In the genomic region with DNA sequence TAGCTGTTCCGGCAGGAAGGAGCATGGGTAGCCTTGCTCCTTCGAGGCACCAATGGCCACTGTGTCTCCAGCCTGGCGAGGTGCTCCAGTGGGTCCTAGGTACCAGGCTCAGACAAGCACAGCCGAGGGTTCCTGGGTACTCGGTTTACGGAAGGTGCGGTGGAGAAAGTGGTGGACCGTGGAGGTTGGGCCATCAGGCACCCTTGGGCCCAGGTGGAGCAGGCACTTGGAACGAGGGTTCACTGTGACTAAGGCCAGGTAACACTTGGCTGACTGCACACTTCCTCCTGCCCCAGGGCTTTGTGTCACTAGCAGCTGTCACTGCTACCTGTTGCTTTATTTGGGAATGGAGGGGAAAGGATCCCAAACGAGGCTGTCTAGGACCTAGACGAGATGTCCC, we compare ENCODE assay signal across 9 mouse cellular contexts. TPM values are rescaled to one million over a fixed set of nuclear protein-coding genes. Genes with fewer than 3 reads are reported as not detected.
DNase-seq lines count a peak whose midpoint lies in the region; ATAC-seq lines count a peak whose summit lies in the region.
"Had no signal": no experiment of that assay in that cellular context is flagged by ENCODE, and none has a peak within 500 bp of the region (broad histone marks: within the 10 kb centered on the region; RNA-seq: fewer than 3 reads in every experiment).

No protein-coding gene starts in this region.

- DNase-seq in hindbrain, embryonic 10.5 days (ENCODE audit: low spot score), result no peak
- no peak for DNase-seq in hindbrain, embryonic 14.5 days (ENCODE audit: low spot score)
- no peak for DNase-seq in embryonic facial prominence, embryonic 14.5 days (ENCODE audit: low spot score)
- DNase-seq in ovary, postnatal 10 days (ENCODE audit: low spot score), result no peak
- no peak for DNase-seq in embryo, embryonic 9.5 days (ENCODE audit: extremely low spot score)
- no peak for DNase-seq in embryo, embryonic 10 days (ENCODE audit: low spot score)

- no peak for ATAC-seq in hindbrain, embryonic 14.5 days (ENCODE audit: low FRiP score)
- no peak for ATAC-seq in embryonic facial prominence, embryonic 14.5 days (ENCODE audit: low read depth)
- ATAC-seq in limb, embryonic 15.5 days (ENCODE audit: insufficient number of reproducible peaks, low FRiP score, low TSS enrichment, low read depth), result no peak
- peak; percentile 21; the same call in 1 of the 2 replicates for ATAC-seq in neutrophil, adult 5-6 weeks (ENCODE audit: extremely low read depth, insufficient number of reproducible peaks, low FRiP score, poor library complexity, severe bottlenecking)

- no peak overlapping the region for H3K4me3 ChIP-seq in hindbrain, embryonic 10.5 days
- H3K4me3 ChIP-seq in hindbrain, embryonic 14.5 days (replicated peaks; ENCODE audit: low read length), result no peak overlapping the region
- H3K4me3 ChIP-seq in embryonic facial prominence, embryonic 14.5 days (ENCODE audit: low read depth, low read length), result 0 out of 2 replicates have a peak overlapping the region, but pooled peaks have one; percentile 7
- 0 out of 2 replicates have a peak overlapping the region, but pooled peaks have one; percentile 5 for H3K4me3 ChIP-seq in limb, embryonic 15.5 days
- H3K4me3 ChIP-seq: hindbrain, embryonic 12.5 days had no signal

- no peak overlapping the region for H3K4me2 ChIP-seq in hindbrain, embryonic 14.5 days (replicated peaks)
- H3K4me2 ChIP-seq in embryonic facial prominence, embryonic 14.5 days (ENCODE audit: low read depth, low read length), result no peak overlapping the region
- H3K4me2 ChIP-seq in limb, embryonic 15.5 days, result no peak overlapping the region
- H3K4me2 ChIP-seq: hindbrain, embryonic 12.5 days had no signal

- 74% methylated on average over 11 of the region's 11 CpGs for WGBS in hindbrain, embryonic 10.5 days
- WGBS in hindbrain, embryonic 14.5 days, result 78% methylated on average over 11 of the region's 11 CpGs
- WGBS in embryonic facial prominence, embryonic 14.5 days, result 63% methylated on average over 10 of the region's 11 CpGs
- 66% methylated on average over 11 of the region's 11 CpGs for WGBS in limb, embryonic 15.5 days

- no peaks in the 10 kb centered on the region for H3K36me3 ChIP-seq in hindbrain, embryonic 10.5 days
- no peaks in the 10 kb centered on the region for H3K36me3 ChIP-seq in hindbrain, embryonic 14.5 days (replicated peaks; ENCODE audit: control insufficient read depth, insufficient read depth)
- H3K36me3 ChIP-seq in embryonic facial prominence, embryonic 14.5 days (ENCODE audit: control insufficient read depth, insufficient read depth, low read length), result no peaks in the 10 kb centered on the region
- H3K36me3 ChIP-seq in limb, embryonic 15.5 days, result no peaks in the 10 kb centered on the region
- H3K36me3 ChIP-seq: hindbrain, embryonic 12.5 days had no signal

- H3K4me1 ChIP-seq in hindbrain, embryonic 10.5 days (replicated peaks), result peaks cover 51% of the 10 kb centered on the region
- H3K4me1 ChIP-seq in hindbrain, embryonic 14.5 days (replicated peaks; ENCODE audit: control insufficient read depth, insufficient read depth, low read length), result peaks cover 7% of the 10 kb centered on the region; the same call in 1 of the 2 replicates
- peaks cover 9% of the 10 kb centered on the region for H3K4me1 ChIP-seq in embryonic facial prominence, embryonic 14.5 days (ENCODE audit: control insufficient read depth, insufficient read depth, low read length)
- peaks cover 29% of the 10 kb centered on the region for H3K4me1 ChIP-seq in limb, embryonic 15.5 days

- peaks cover 30% of the 10 kb centered on the region for H3K27me3 ChIP-seq in hindbrain, embryonic 10.5 days (ENCODE audit: insufficient read depth, poor library complexity, severe bottlenecking)
- no peaks in the 10 kb centered on the region for H3K27me3 ChIP-seq in hindbrain, embryonic 14.5 days (ENCODE audit: control insufficient read depth, insufficient read depth, low read length)
- H3K27me3 ChIP-seq in embryonic facial prominence, embryonic 14.5 days (replicated peaks; ENCODE audit: control insufficient read depth, insufficient read depth, low read length), result no peaks in the 10 kb centered on the region
- peaks cover 5% of the 10 kb centered on the region; the same call in 1 of the 2 replicates for H3K27me3 ChIP-seq in limb, embryonic 15.5 days

- no peaks in the 10 kb centered on the region for H3K9me3 ChIP-seq in hindbrain, embryonic 10.5 days
- H3K9me3 ChIP-seq in hindbrain, embryonic 14.5 days (ENCODE audit: control insufficient read depth, low read length), result no peaks in the 10 kb centered on the region
- H3K9me3 ChIP-seq in embryonic facial prominence, embryonic 14.5 days (ENCODE audit: control insufficient read depth, low read length), result no peaks in the 10 kb centered on the region
- H3K9me3 ChIP-seq in limb, embryonic 15.5 days, result no peaks in the 10 kb centered on the region
- H3K9me3 ChIP-seq: hindbrain, embryonic 12.5 days had no signal

- no peak overlapping the region for H3K9ac ChIP-seq in hindbrain, embryonic 14.5 days
- H3K9ac ChIP-seq in embryonic facial prominence, embryonic 14.5 days (ENCODE audit: low read depth, low read length), result no peak overlapping the region
- H3K9ac ChIP-seq in limb, embryonic 15.5 days, result no peak overlapping the region
- H3K9ac ChIP-seq: hindbrain, embryonic 12.5 days had no signal

- peak overlapping the region; percentile 56; the same call in 1 of the 2 replicates for H3K27ac ChIP-seq in hindbrain, embryonic 10.5 days
- H3K27ac ChIP-seq in hindbrain, embryonic 14.5 days, result no peak overlapping the region
- no peak overlapping the region for H3K27ac ChIP-seq in embryonic facial prominence, embryonic 14.5 days (replicated peaks; ENCODE audit: low read depth, low read length)
- H3K27ac ChIP-seq in limb, embryonic 15.5 days, result no peak overlapping the region
- H3K27ac ChIP-seq: hindbrain, embryonic 12.5 days had no signal

RNA-seq across cellular contexts. Expression of gene Osgin1, which starts 3.6 kb away (rescaled TPM):
- polyA plus RNA-seq in hindbrain, embryonic 10.5 days (2016; fragmentation: Nextera tagmentation; extraction: Ambion mirVana), result 0.30 and 0.36 TPM in 2 replicates
- 0.35 and 0.40 TPM in 2 replicates for polyA plus RNA-seq in hindbrain, embryonic 14.5 days (2014; fragmentation: Nextera tagmentation; extraction: Ambion mirVana)
- polyA plus RNA-seq in embryonic facial prominence, embryonic 14.5 days (2014; fragmentation: Nextera tagmentation; extraction: Ambion mirVana), result 1.7 and 2.1 TPM in 2 replicates
- polyA plus RNA-seq in limb, embryonic 15.5 days (2015; fragmentation: Nextera tagmentation; extraction: Ambion mirVana), result 2.4 and 3.3 TPM in 2 replicates
- 33.6 and 37.2 TPM in 2 replicates for total RNA-seq in neutrophil, adult 5-6 weeks (2017)

RNA-seq across cellular contexts. Expression of gene Necab2, which starts 9.0 kb away (rescaled TPM):
- polyA plus RNA-seq in hindbrain, embryonic 10.5 days (2016; fragmentation: Nextera tagmentation; extraction: Ambion mirVana), result 9.0 and 14.0 TPM in 2 replicates
- 44.4 and 50.1 TPM in 2 replicates for polyA plus RNA-seq in hindbrain, embryonic 14.5 days (2014; fragmentation: Nextera tagmentation; extraction: Ambion mirVana)
- polyA plus RNA-seq in embryonic facial prominence, embryonic 14.5 days (2014; fragmentation: Nextera tagmentation; extraction: Ambion mirVana), result 3.2 and 3.7 TPM in 2 replicates
- 0.96 and 1.1 TPM in 2 replicates for polyA plus RNA-seq in limb, embryonic 15.5 days (2015; fragmentation: Nextera tagmentation; extraction: Ambion mirVana)
- total RNA-seq in neutrophil, adult 5-6 weeks (2017), result not detected in 2 replicates

RNA-seq across cellular contexts. Expression of gene Mlycd, which starts 42.8 kb away (rescaled TPM):
- 11.5 and 13.5 TPM in 2 replicates for polyA plus RNA-seq in hindbrain, embryonic 10.5 days (2016; fragmentation: Nextera tagmentation; extraction: Ambion mirVana)
- polyA plus RNA-seq in hindbrain, embryonic 14.5 days (2014; fragmentation: Nextera tagmentation; extraction: Ambion mirVana), result 17.8 and 20.2 TPM in 2 replicates
- 17.4 and 17.7 TPM in 2 replicates for polyA plus RNA-seq in embryonic facial prominence, embryonic 14.5 days (2014; fragmentation: Nextera tagmentation; extraction: Ambion mirVana)
- 11.9 and 12.9 TPM in 2 replicates for polyA plus RNA-seq in limb, embryonic 15.5 days (2015; fragmentation: Nextera tagmentation; extraction: Ambion mirVana)
- 10.9 and 11.8 TPM in 2 replicates for total RNA-seq in neutrophil, adult 5-6 weeks (2017)

Comparison
In these comparisons a context has a peak if more than half of its experiments do, and no peak if none do; other contexts are left out.
1. H3K4me3 ChIP-seq: peak in embryonic facial prominence, embryonic 14.5 days (single experiment) and limb, embryonic 15.5 days (single experiment); none in hindbrain, embryonic 10.5 days (single experiment) and hindbrain, embryonic 14.5 days (single experiment).